Mouse (Mus musculus) lung, postnatal 25 days (tissue): ENCODE measurements around the gene Iqgap2.

Experiments
- DNase-seq: peaks from one replicate; pipeline ENCODE4 v3.0.0; 2022; ENCODE audit warnings: low spot score

The Iqgap2 gene

DNA sequence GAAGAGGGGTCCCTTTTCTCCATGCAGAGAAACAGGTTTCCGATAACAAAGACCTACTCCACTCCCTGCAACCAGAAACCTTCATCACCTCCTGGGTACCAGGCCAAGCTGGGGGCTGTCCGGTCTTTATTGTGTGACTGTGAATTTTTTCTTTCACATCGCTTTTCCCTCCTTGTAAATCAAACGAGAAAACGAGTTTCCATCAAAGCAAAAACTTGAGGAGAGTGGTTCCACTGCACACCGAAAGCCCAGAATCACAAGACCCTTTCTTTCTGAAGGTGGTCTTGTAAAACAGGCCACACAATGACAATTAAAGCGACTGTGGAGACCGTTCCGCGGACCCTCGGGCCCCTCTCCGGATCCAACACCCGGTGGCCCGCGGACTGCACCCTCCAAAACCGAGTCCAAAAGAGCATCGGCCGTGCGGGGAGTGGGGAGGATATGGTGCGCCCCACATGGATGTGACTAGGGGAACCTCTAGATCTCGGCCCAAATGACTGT, 274.0 kb downstream of the Iqgap2 start:
- no peak for DNase-seq

DNA sequence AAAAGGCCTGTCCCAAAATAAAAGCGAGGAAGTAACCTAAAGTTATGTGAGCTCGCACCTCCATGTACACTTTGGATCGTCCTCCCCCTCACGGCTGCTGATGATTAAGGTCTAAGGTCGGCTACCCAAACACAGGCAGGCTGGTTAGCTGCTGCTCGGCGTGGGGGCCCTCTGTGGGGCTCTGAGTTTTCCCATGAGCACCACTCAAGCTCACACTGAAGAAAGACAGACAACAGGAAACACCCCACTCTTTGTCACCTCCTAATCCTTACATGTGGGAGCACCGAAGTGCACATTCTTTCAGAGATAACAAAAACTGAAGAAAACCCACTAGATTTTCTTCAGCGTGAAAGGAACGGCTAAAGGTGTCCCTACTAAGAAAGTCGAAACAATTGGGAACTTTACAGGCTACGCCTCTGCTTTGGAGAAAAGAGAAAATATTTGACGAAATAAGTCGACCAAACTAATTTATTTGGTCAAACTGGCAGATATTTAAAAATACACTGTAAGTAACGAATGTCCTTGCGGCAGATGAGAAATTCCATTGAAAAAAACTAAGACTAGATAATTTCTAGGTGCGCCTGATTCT, 274.5 kb downstream of the Iqgap2 start:
- no peak for DNase-seq

DNA sequence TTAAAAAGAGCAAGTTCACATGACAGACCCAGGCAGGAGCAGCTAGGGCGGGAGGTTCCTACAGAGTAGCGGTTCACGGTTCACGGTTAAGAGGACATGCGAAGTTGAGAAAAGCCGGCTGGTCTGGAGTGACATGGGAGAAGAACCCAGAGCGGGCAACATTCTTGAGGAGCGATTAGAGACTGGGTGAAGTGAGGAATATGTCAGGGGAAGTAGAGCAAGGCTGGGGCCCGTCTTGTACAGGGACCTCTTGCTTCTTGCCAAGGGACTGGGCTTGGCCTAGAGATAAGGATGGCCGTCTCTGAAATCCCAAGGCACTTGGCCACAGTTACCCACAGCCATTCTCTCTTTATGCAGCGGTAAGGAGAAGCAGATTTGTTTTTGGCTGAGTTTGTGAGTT, 275.2 kb downstream of the Iqgap2 start:
- no peak for DNase-seq

DNA sequence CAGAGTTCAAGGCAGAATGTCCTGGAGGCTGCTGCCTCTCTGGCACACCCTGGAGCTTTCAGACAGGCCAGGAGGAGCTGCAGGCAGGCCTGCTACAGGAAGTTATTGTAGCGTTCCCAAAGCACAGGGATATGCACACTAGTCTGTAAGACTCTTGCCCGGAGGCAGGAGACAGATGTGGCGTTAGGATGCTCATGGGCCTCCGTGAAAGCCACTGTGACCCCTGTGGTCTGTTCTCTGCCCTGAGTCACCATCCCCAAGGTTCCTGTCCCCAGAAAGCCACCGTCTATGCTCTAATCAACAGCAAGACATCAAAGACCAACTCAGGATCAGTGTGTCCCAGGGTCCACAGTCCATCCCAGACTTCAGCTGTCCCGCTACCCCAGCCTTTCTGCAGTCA, 277.0 kb downstream of the Iqgap2 start:
- DNase-seq: no peak

DNA sequence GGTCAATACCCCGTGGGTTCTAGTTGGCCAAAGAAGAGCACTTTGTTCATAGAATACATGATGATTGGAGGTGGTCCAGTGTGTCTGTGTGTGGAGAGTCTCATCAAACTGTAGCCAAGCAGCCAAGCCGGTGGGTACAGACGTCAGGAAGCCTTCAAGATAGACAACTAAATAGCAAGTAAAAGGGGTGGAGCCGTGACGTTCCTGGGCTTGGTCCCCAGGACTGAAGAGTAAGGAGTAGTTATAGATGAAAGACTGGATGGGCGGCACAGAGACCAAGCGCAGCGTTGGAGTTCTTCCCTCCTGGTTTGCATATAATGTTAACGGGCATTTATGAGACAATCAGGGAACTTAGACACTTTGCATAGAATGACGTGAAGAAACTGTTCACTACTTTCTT, 279.5 kb downstream of the Iqgap2 start:
- DNase-seq: no peak

DNA sequence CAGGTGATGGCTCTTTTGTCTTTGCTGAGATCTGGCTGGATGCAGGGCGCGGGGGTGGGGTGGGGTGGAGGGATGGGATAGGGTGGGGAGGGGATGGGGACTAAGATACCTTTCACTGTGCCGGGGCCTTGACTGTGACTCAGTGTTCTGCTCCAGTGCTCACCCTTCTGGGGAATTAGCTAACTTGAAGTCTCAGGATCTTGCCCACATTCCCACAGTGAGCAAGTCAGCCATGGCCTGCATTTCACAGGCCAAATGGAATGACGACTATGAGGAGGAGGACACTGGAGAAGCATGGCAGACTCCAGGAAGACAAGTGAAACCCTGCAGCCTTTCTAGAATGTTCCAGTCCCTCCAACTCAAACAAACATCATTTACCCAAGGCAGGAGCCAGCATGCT, 280.0 kb downstream of the Iqgap2 start:
- DNase-seq: no peak

DNA sequence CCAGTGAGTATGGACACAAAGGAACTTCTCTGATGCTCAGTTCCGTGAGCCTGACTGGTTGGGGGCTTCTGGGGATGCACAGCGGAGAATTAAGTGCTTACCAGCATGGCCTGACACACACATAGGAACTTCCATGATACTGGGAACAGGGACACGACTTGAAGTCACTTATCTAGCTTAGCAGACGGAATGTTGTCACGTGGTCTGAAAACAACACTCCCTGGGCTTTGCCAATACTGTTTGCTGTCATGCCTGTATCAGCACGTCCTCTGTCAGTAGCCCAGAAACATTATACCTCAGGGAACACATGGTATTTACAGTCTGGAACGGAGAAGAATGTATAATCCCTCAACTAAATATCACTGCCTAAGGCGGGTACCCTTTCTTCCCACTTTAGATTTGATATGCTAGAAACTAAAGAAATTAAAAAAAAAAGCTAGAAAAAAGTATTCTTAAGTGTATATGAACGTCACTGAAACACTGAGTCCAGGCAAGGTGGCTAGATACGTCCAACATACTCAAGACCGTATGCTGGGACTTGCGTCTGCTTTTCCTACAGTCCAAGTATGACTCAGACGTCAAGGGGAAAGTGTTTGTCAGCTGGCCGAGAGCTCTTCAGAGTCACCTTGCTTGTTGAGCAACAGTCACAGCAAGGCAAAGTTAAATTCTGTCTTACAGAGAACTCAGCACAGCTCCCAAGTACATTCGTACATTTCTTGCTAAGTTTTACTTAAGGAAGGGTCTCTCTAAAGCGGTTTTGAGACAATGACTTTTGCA, 280.7 kb downstream of the Iqgap2 start:
- DNase-seq: peak; percentile 81

DNA sequence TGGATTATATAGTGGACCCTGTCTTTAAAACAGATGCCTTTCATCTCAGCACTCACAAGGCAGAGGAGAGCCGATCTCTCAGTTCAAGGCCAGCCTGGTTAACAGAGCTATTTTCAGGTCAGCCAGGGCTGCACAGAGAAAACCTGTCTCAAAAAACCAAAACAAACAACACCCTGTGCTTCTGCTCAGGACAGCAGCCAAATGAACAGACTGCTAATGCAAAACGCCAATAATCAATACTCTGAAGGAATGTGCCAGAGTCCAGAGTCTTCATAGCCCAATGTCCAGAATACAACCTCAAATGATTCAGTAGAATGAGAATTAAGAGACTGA, 282.7 kb downstream of the Iqgap2 start:
- DNase-seq: no peak

DNA sequence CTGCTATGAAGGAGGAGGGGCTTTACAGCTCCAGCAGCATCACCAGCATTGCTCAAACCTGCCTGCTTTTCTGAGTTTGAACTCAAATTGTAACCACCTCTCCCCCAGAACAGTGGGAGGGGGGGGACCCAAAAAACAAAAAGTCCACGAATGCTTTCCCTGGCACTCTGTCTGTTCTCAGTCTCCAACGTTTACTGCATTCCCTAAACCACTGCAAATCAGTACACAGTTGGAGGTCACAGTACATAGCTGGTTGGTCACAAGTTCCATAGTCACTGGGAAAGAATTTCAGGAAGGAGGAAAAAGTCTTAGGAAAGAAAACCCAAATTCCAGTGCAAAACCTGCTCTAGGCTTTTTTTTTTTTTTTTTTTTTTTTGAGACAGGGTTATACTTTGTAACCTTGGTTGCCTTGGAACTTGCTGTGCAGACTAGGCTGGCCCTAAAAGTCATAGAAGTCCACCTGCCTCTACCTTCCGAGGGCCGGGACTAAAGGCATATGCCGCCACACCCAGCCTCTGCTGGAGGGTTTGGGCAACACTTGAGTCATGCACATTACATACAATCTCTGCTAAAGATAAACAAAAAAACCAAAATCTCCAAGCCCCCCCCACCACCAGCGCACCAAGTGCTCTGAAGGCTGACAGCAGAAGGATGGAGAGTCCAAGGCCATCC, 283.2 kb downstream of the Iqgap2 start:
- DNase-seq: no peak

DNA sequence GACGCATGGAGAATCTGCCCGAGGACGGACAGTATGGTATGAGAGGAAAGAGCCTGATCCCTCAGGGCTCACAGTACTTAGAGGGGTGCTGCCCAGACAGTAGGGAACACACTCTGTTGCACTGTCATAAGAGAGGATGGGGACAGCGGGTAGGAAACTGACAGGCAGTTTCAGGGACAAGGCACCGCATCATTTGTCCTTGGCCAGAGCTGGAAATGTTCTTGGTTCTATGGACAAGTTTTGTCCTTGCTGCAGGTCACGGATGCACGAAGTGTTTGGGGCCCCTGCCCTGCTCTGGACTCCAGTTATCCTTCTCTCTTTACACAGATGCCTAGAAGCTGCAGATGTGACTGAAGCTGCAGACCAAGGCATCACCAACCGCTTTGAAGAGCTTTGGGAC, 284.7 kb downstream of the Iqgap2 start:
- no peak for DNase-seq

DNA sequence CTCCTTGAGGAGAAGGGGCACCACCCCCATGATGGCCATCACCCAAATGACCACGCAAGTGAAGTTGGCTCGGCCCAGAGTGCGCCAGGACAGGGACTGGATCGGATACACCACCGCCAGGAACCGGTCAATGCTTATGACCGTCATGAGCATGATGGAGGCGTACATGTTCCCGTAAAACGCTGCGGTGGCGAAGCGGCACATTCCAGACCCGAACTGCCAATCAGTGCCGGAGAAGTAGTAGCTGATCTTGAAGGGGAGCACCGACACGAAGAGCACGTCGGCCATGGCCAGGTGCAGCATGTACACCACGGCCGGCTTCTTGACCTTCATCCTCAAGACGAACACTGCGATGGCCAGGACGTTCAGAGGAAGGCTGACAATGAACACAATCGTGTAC, 287.4 kb downstream of the Iqgap2 start:
- DNase-seq: no peak

DNA sequence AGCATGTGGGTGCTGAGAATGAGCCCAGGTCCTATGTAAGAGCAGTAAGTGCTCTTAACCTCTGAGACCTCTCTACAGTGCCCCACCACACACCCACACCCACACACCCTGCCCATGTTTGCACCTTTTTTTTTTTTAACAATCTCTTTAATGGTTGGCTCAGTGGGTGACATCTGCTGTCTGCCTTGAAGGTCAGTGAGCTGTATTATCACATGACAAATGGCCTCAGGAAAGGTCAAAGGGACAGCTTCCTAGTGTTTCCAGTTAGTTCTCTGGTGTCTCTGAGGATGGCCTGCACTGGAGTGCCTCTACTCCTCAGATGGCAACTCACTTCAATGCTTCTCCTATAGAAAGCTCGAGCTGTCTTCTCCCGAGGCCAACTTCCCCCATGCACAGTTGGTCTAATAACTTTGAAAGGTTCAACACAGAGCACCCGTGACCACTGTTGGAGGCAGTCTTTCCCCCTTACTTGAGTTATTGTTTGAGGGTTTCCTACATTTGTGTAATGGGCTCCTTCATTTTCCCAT, 291.8 kb downstream of the Iqgap2 start:
- DNase-seq: no peak

DNA sequence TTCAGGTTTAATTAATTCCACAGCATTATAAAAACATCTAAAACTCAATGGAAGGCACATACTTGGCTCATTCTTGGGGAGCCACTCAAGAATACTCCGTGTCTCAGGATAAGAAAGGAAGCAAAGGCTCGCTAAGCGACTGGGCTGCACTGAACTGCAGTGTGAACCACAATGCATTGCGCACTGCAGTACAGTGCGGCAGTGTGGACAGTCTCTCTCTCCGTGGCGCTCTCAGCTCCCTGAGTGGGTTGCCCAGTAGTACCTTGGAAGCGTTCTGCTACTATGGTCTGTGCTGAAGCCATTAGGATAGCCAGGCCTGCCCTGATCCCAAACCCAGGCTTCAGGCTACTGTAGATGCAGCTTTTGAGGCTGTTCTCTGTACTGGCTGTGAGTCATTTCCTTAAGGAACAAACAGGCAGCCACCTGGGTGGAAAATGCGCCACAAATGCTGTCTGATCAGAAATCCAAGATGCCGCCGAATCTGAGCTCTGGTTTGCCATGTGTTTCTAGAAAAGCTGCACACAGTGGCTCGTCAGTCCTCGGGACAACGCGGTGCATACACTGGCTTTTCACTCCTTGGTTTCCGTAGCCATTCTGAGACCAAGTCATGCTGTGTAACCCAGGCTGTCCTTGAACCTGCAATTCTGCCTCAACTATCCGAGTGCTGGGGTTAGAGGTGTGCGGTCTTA, 293.3 kb downstream of the Iqgap2 start:
- DNase-seq: no peak

DNA sequence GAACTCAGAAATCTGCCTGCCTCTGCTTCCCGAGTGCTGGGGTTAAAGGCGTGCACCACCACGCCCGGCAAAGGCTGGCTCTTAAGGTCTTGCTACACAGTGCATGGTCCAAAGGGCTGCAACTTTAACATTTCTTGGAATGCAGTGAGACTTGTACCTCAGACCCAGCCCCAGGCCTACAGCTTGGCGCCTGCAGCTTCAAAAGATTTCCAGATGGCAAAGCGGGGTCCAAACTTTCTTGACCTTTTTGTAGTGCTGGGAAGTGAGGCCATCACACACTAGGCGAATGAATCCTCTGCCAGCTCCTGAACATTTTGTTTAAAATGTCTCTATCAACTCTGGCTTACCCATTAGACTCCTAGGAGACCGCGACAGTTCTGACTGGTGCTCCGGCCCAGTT, 294.1 kb downstream of the Iqgap2 start:
- DNase-seq: no peak

DNA sequence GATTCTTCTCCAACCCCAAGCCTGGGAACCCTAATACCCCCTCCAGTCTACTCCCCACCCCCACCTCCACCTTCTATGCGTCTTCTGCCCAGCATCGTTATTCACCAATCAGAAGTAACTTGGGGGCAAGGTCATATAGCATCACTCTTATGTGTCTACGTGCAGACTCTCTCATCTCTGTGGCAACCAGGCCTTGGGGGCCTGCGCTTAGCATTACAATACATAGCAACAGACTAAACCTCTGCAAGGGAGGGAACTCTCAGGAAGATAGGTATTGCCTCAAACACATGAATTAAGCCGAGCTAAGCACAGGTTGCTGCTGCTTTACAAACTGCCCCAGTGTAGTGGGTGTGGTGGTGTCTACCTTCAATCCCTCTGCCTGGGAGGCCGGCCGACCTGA, 295.0 kb downstream of the Iqgap2 start:
- DNase-seq: no peak

DNA sequence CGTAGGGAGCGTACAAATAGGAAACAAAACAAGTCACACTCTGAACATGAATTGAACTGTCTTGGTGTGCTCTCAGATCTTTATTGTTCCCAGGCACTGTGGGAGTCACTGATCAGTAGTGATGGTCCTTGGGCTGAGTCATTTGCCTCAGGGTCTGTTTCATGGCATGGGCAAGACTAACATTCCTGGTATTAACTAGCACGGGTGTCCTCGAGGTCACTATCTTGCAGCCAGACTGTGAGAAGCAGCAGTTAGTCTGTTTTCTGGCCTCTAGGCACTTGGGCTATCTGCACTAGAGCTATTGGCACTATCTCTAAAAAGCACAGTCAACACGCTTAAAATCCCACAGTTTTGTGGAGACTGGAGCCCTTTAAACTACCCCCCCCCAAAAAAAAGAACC, 295.8 kb downstream of the Iqgap2 start:
- no peak for DNase-seq

DNA sequence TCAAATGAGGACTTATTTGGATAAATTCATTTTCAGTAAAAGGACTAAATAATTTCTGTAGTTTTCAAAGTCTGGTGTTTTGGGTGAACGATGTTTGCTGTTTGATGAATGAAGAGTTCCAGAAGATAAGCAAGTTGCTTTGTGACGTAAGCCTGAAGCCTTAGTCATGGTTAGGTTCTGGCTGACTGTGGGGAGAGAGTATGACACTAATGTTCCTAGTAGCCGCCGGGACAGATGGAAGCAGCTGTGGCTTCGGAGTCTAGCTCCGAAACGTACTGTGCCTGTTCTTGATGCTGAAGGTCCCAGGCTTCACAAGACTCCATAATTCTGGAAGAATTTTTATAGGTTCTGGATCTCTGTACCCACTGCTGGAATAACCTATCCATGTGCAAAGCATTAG, 296.3 kb downstream of the Iqgap2 start:
- no peak for DNase-seq

DNA sequence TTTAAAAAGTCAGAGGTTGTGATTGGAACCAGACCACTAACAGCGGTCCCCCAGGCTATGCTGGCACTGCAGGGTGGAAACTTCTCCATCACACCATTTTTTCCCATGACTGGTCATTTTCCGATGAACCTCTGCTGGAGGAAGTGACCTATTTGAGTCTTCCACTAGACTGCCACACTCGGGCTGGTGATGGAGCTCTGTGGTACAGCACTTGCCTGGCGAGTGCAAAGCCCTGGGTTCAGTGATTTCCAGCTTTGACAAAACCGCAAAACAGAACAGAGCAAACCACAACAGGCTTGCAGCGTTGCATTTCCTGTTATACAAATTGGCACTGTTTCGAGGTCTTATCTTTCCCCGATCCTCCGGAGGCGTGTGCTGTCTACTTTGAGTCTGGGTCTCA, 298.9 kb downstream of the Iqgap2 start:
- DNase-seq: no peak

DNA sequence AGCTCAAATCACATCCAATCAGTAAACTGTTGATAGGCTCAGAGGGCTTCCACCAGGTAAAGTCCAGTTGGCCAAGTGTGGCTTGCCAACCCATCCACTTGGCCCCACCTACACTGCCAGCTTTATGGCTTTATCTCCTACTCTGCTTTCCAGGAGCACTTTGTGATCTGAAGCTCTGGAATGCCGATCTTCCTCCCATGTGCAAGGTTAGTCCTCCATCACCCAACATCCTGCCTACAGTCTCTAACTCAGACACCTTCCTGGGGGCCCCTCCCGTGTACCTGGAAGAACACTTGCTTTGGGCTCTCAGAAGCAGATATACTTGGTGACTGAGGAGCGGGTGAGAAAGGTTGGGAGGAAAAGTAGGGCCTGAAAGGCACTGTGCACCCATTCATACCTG, 300.1 kb downstream of the Iqgap2 start:
- no peak for DNase-seq

DNA sequence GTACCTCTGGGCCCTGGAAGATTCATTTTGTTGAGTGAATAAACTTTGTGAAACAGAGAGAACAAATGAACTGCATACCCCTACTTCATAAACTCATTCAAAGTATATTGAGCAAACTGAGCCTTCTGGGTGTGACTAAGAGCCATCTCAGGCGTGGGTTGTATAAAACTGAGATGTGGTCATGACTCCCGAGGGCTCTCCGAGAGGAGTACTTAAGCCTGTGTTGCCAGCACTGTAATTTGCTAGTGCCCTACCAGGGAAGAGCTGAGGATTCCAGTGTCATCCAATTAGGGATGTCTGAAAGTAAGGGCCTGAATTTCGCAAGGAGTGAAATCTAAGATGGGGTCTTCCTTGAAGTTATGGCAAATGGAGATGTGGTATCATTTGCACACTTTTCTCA, 304.1 kb downstream of the Iqgap2 start:
- DNase-seq: no peak

DNA sequence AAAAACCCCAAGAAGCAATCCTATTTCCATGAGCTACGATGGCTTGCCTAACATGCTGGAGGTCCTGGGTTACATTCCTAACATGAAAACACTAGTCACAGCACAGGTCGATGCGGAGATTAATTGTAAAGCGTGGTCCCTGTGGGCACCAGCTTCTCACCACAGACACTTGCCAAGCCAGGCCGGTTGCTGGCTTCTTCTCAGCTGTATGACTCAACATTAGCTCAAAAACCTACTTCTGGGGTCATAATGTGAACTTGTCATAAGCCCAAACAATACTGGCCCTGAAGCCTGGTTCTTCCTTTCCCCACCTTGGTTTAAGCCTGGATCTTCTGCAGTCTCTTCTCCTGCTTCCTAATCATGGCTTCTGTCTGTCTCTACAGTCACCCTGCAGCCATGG, 306.8 kb downstream of the Iqgap2 start:
- DNase-seq: no peak
